8 mouse cellular contexts compared by ENCODE assay signal in the genomic region with DNA sequence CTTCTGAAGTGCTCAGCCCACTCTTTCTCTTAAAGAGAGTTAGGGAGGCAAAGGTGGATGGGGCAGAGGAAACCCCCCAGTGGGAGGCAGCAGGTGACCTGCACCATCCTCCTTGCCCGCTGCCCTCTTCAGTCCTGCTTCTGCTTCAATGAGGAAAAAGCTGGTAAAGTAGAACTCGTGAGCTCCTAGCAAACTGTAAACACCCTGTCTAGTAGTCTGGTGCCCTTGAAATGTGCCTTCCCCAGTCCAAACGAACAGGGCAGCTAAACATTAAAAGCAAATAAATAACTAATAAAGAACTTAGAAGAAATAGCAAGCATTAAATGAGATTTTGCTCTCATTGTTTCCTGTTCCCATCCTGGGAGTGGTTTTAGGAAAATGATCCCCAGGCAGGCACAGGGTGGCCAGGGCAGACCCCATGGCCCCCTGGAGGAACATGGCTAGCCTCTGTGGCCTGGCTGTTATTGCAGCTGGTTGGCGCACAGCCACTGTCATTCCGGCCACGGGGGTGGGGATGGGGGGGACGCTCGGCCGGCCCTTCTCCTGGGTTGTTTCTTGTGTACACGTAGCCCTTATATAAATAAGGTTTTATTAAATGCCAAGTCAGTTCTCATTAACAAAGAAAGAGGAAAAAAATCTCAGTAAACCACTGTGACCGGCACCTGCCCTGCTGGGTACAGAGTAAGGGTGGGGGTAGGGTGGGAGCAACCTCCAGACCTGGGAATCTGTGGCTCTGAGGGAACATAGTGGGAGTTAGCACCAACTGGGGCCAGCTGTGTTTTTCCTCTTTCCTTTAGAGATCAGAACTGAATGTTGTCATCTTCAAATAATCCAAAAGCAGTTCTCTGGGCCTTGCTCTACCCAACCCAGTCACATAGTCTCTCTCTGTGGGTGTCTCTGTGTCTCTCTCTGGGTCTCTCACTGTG. TPM values are rescaled to one million over a fixed set of nuclear protein-coding genes. Genes with fewer than 3 reads are reported as not detected.
DNase-seq lines count a peak whose midpoint lies in the region; ATAC-seq lines count a peak whose summit lies in the region.

No protein-coding gene starts in this region.

- no peak overlapping the region for H3K4me2 ChIP-seq in liver, embryonic 16.5 days (ENCODE audit: low read depth, low read length)
- no peak overlapping the region for H3K4me2 ChIP-seq in liver, embryonic 12.5 days
- H3K4me2 ChIP-seq in intestine, embryonic 15.5 days (replicated peaks): no peak overlapping the region

- no peaks in the 10 kb centered on the region for H3K36me3 ChIP-seq in liver, embryonic 16.5 days (ENCODE audit: control insufficient read depth, insufficient read depth)
- H3K36me3 ChIP-seq in liver, embryonic 12.5 days: no peaks in the 10 kb centered on the region
- no peaks in the 10 kb centered on the region for H3K36me3 ChIP-seq in heart, embryonic 10.5 days
- H3K36me3 ChIP-seq in intestine, embryonic 15.5 days: no peaks in the 10 kb centered on the region
- H3K36me3 ChIP-seq in midbrain, embryonic 10.5 days: no peaks in the 10 kb centered on the region

- 62% methylated on average over 11 of the region's 11 CpGs for WGBS in liver, embryonic 16.5 days (ENCODE audit: insufficient replicate concordance)
- 61% methylated on average over 11 of the region's 11 CpGs for WGBS in liver, embryonic 12.5 days (ENCODE audit: insufficient replicate concordance)
- 60% methylated on average over 11 of the region's 11 CpGs for WGBS in heart, embryonic 10.5 days
- WGBS in intestine, embryonic 15.5 days: 44% methylated on average over 11 of the region's 11 CpGs
- 58% methylated on average over 11 of the region's 11 CpGs for WGBS in midbrain, embryonic 10.5 days

- no peak overlapping the region for H3K9ac ChIP-seq in liver, embryonic 16.5 days (ENCODE audit: low read depth, low read length)
- H3K9ac ChIP-seq in liver, embryonic 12.5 days: no peak overlapping the region
- no peak overlapping the region for H3K9ac ChIP-seq in intestine, embryonic 15.5 days

- H3K4me3 ChIP-seq in liver, embryonic 16.5 days (ENCODE audit: low read depth, low read length): no peak overlapping the region
- H3K4me3 ChIP-seq in liver, embryonic 12.5 days: no peak overlapping the region
- no peak overlapping the region for H3K4me3 ChIP-seq in heart, embryonic 10.5 days
- no peak overlapping the region for H3K4me3 ChIP-seq in intestine, embryonic 15.5 days (replicated peaks)
- no peak overlapping the region for H3K4me3 ChIP-seq in midbrain, embryonic 10.5 days

- no peaks in the 10 kb centered on the region for H3K27me3 ChIP-seq in liver, embryonic 16.5 days (ENCODE audit: control insufficient read depth, insufficient read depth, low read depth, low read length)
- no peaks in the 10 kb centered on the region for H3K27me3 ChIP-seq in liver, embryonic 12.5 days (replicated peaks)
- no peaks in the 10 kb centered on the region for H3K27me3 ChIP-seq in heart, embryonic 10.5 days (ENCODE audit: insufficient read depth, poor library complexity, severe bottlenecking)
- H3K27me3 ChIP-seq in intestine, embryonic 15.5 days (replicated peaks): no peaks in the 10 kb centered on the region
- peaks cover 47% of the 10 kb centered on the region for H3K27me3 ChIP-seq in midbrain, embryonic 10.5 days (ENCODE audit: low read depth, poor library complexity, severe bottlenecking)

- H3K4me1 ChIP-seq in liver, embryonic 16.5 days (ENCODE audit: control insufficient read depth, low read depth, low read length): peaks cover 3% of the 10 kb centered on the region
- 0 out of 2 replicates have a peak, but pooled peaks cover 15% of the 10 kb centered on the region for H3K4me1 ChIP-seq in liver, embryonic 12.5 days
- H3K4me1 ChIP-seq in heart, embryonic 10.5 days: peaks cover 33% of the 10 kb centered on the region
- H3K4me1 ChIP-seq in intestine, embryonic 15.5 days (replicated peaks): peaks cover 21% of the 10 kb centered on the region
- H3K4me1 ChIP-seq in midbrain, embryonic 10.5 days: peaks cover 31% of the 10 kb centered on the region

- ATAC-seq in liver, embryonic 16.5 days (ENCODE audit: low read depth): no peak
- ATAC-seq in liver, embryonic 12.5 days: no peak
- ATAC-seq in intestine, embryonic 15.5 days: peak; percentile 37; the same call in 1 of the 2 replicates

- peak overlapping the region; percentile 92 for H3K27ac ChIP-seq in liver, embryonic 16.5 days (ENCODE audit: low read length)
- no peak overlapping the region for H3K27ac ChIP-seq in liver, embryonic 12.5 days
- peak overlapping the region; percentile 4; the same call in 1 of the 2 replicates for H3K27ac ChIP-seq in heart, embryonic 10.5 days
- H3K27ac ChIP-seq in intestine, embryonic 15.5 days: 0 out of 2 replicates have a peak overlapping the region, but pooled peaks have one; percentile 82
- no peak overlapping the region for H3K27ac ChIP-seq in midbrain, embryonic 10.5 days (replicated peaks)

- DNase-seq in heart, embryonic 10.5 days (ENCODE audit: low spot score): no peak
- peak; percentile 56 for DNase-seq in lung, postnatal 10 days
- no peak for DNase-seq in right cerebral cortex, postnatal 14 days
- no peak for DNase-seq in spleen, postnatal 10 days (ENCODE audit: low spot score in 2 of 2)
- no peak for DNase-seq in midbrain, embryonic 10.5 days (ENCODE audit: low spot score)

- H3K9me3 ChIP-seq in liver, embryonic 16.5 days (replicated peaks; ENCODE audit: control insufficient read depth, low read length): no peaks in the 10 kb centered on the region
- no peaks in the 10 kb centered on the region for H3K9me3 ChIP-seq in liver, embryonic 12.5 days (replicated peaks)
- no peaks in the 10 kb centered on the region for H3K9me3 ChIP-seq in heart, embryonic 10.5 days
- H3K9me3 ChIP-seq in intestine, embryonic 15.5 days: no peaks in the 10 kb centered on the region
- H3K9me3 ChIP-seq in midbrain, embryonic 10.5 days (replicated peaks): no peaks in the 10 kb centered on the region

RNA-seq across cellular contexts. Expression of gene Abca4, which starts 28.7 kb away (rescaled TPM):
- 0.20 and 0.42 TPM in 2 replicates for polyA plus RNA-seq in liver, embryonic 16.5 days (2015; fragmentation: Nextera tagmentation; extraction: Ambion mirVana)
- polyA plus RNA-seq in liver, embryonic 12.5 days (2016; fragmentation: Nextera tagmentation; extraction: Ambion mirVana): 1.2 and 1.3 TPM in 2 replicates
- polyA plus RNA-seq in heart, embryonic 10.5 days (2016; fragmentation: Nextera tagmentation; extraction: Ambion mirVana): 7.1 and 8.5 TPM in 2 replicates
- polyA plus RNA-seq in intestine, embryonic 15.5 days (2015; fragmentation: Nextera tagmentation; extraction: Ambion mirVana): 0.86 and 1.1 TPM in 2 replicates
- polyA plus RNA-seq in midbrain, embryonic 10.5 days (2016; fragmentation: Nextera tagmentation; extraction: Ambion mirVana): 2.2 and 2.6 TPM in 2 replicates

Comparison
In these comparisons a context has a peak if more than half of its experiments do, and no peak if none do; other contexts are left out.
1. H3K27ac ChIP-seq: peak in liver, embryonic 16.5 days (single experiment), heart, embryonic 10.5 days (single experiment) and intestine, embryonic 15.5 days (single experiment); none in liver, embryonic 12.5 days (single experiment) and midbrain, embryonic 10.5 days (single experiment).